Mouse (Mus musculus) urinary bladder, adult 2 months (tissue): Measurements from ENCODE around the gene Hoxc13. TPM values are rescaled to one million over a fixed set of nuclear protein-coding genes. Genes with fewer than 3 reads are reported as not detected.

Experiments
- DNase-seq: peaks from one replicate; pipeline ENCODE4 v3.0.0; 2022; ENCODE audit warnings: low spot score
- polyA plus RNA-seq: library from polyadenylated mRNA; depleted of rRNA; stranded (reverse); fragments of >200 nt; gene quantifications from 2 replicates; pipeline ENCODE4 v1.2.3, GENCODE M21; 2012

Gene Hoxc13
- polyA plus RNA-seq, 1 experiment: 0.12 TPM

GRCm38 (mm10) chr15:102937036-102937666 is 16.2 kb downstream of the Hoxc13 start:
- no peak for DNase-seq

GRCm38 (mm10) chr15:102939256-102940155 is 18.6 kb downstream of the Hoxc13 start:
- no peak for DNase-seq

- no peak for DNase-seq
Measured at GRCm38 (mm10) chr15:102942739-102943467, 22.0 kb downstream of the Hoxc13 start.

GRCm38 (mm10) chr15:102943468-102943813 is 22.5 kb downstream of the Hoxc13 start:
- no peak for DNase-seq

- DNase-seq: no peak
Measured at GRCm38 (mm10) chr15:102945185-102946077, 24.5 kb downstream of the Hoxc13 start.

GRCm38 (mm10) chr15:102947276-102947675 is 26.4 kb downstream of the Hoxc13 start:
- no peak for DNase-seq

GRCm38 (mm10) chr15:102948842-102949241 is 27.9 kb downstream of the Hoxc13 start:
- DNase-seq: no peak

- DNase-seq: no peak
Measured at GRCm38 (mm10) chr15:102949696-102950095, 28.8 kb downstream of the Hoxc13 start.

GRCm38 (mm10) chr15:102950877-102951276 is 30.0 kb downstream of the Hoxc13 start:
- DNase-seq: no peak

- DNase-seq: no peak
Measured at GRCm38 (mm10) chr15:102953561-102953960, 32.7 kb downstream of the Hoxc13 start.

GRCm38 (mm10) chr15:102954192-102955006 is 33.5 kb downstream of the Hoxc13 start, which contains the start of gene Hoxc11:
Gene Hoxc11 (plus strand): TSS chr15:102954427.
- no peak for DNase-seq

- DNase-seq: no peak
Measured at GRCm38 (mm10) chr15:102955007-102955382, 34.1 kb downstream of the Hoxc13 start.

- no peak for DNase-seq
Measured at GRCm38 (mm10) chr15:102955833-102956640, 35.1 kb downstream of the Hoxc13 start.

GRCm38 (mm10) chr15:102956906-102957305 is 36.0 kb downstream of the Hoxc13 start:
- DNase-seq: no peak

GRCm38 (mm10) chr15:102959663-102960191 is 38.8 kb downstream of the Hoxc13 start:
- no peak for DNase-seq

- no peak for DNase-seq
Measured at GRCm38 (mm10) chr15:102961728-102962127, 40.8 kb downstream of the Hoxc13 start.

- no peak for DNase-seq
Measured at GRCm38 (mm10) chr15:102962492-102962891, 41.6 kb downstream of the Hoxc13 start.

- DNase-seq: no peak
Measured at GRCm38 (mm10) chr15:102963259-102963658, 42.4 kb downstream of the Hoxc13 start.
